Mouse (Mus musculus) MEL (cell line): Measurements from ENCODE around the gene Acss2. TPM values are rescaled to one million over a fixed set of nuclear protein-coding genes. Genes with fewer than 3 reads are reported as not detected.

ENCODE experiments used
- DNase-seq: peaks from one replicate; pipeline ENCODE4 v3.0.0; 2011; ENCODE audit warnings: low read depth, low spot score
- H3K27ac ChIP-seq: 2 replicates; pipeline ENCODE4 v1.5.1; 2012; ENCODE audit warnings: low read depth, mild to moderate bottlenecking, control low read depth, low read length, moderate library complexity; ENCODE audit not compliant: control insufficient read depth
- H3K27me3 ChIP-seq, 2 experiments: fragments of 150-350 bp in 1 of 2; sonication (generic) in 1 of 2; 2 replicates each; pipeline ENCODE4 v1.6.1; 2012; ENCODE audit warnings: low read length in 2 of 2, mild to moderate bottlenecking in 2 of 2, improper control_type of control experiment in 1 of 2, moderate library complexity in 1 of 2; ENCODE audit not compliant: insufficient read depth in 2 of 2, control insufficient read depth in 1 of 2
- H3K36me3 ChIP-seq, 2 experiments: 2 replicates each; pipeline ENCODE4 v1.6.1; 2012 to 2014; ENCODE audit warnings: low read length in 2 of 2, improper control_type of control experiment in 1 of 2, inconsistent platforms in 1 of 2, mild to moderate bottlenecking in 1 of 2; ENCODE audit not compliant: insufficient read depth in 2 of 2, control insufficient read depth in 1 of 2
- H3K4me1 ChIP-seq, 2 experiments: fragments of 150-350 bp in 1 of 2; sonication (generic) in 1 of 2; 2 replicates each; pipeline ENCODE4 v1.6.1; 2012; ENCODE audit warnings: low read length in 2 of 2, improper control_type of control experiment in 1 of 2, mild to moderate bottlenecking in 1 of 2; ENCODE audit not compliant: insufficient read depth in 2 of 2, control insufficient read depth in 1 of 2
- H3K4me3 ChIP-seq, 2 experiments: fragments of 150-350 bp in 1 of 2; sonication (generic) in 1 of 2; 2 replicates each; pipeline ENCODE4 v1.5.1; 2012; ENCODE audit warnings: low read depth in 2 of 2, low read length in 2 of 2, mild to moderate bottlenecking in 2 of 2, moderate library complexity in 2 of 2, control low read depth in 1 of 2, improper control_type of control experiment in 1 of 2; ENCODE audit not compliant: control insufficient read depth in 1 of 2, insufficient read depth in 1 of 2
- H3K79me2 ChIP-seq: 2 replicates; pipeline ENCODE4 v1.6.1; 2012; ENCODE audit warnings: mild to moderate bottlenecking, low read length, moderate library complexity; ENCODE audit not compliant: control insufficient read depth, poor library complexity, insufficient read depth
- H3K9ac ChIP-seq: 2 replicates; pipeline ENCODE4 v1.6.1; 2012; ENCODE audit warnings: low read depth, mild to moderate bottlenecking, control low read depth, low read length, moderate library complexity; ENCODE audit not compliant: control insufficient read depth, poor library complexity, severe bottlenecking
- H3K9me3 ChIP-seq: fragments of 150-350 bp; sonication (generic); replicated peaks from 2 replicates; pipeline ENCODE4 v1.6.1; 2012; ENCODE audit warnings: mild to moderate bottlenecking, low read length, improper control_type of control experiment, moderate library complexity; ENCODE audit not compliant: insufficient read depth
- BHLHE40 ChIP-seq: IDR thresholded peaks from 2 replicates; pipeline ENCODE4 v1.6.1; 2012; ENCODE audit warnings: low read depth, mild to moderate bottlenecking, inconsistent platforms, low read length, improper control_type of control experiment, borderline replicate concordance
- CHD1 ChIP-seq: IDR thresholded peaks from 2 replicates; pipeline ENCODE4 v1.6.1; 2012; ENCODE audit warnings: low read depth, mild to moderate bottlenecking, inconsistent platforms, low read length, improper control_type of control experiment
- CHD2 ChIP-seq: IDR thresholded peaks from 2 replicates; pipeline ENCODE4 v1.6.1; 2011; ENCODE audit warnings: low read length, improper control_type of control experiment
- CTCF ChIP-seq, 3 experiments: IDR thresholded peaks in 2 of 3; conservative IDR thresholded peaks in 1 of 3; 2 replicates each; pipeline ENCODE4 v1.5.1; 2011 to 2012; ENCODE audit warnings: low read length in 3 of 3, low read depth in 2 of 3, mild to moderate bottlenecking in 2 of 3, improper control_type of control experiment in 1 of 3, inconsistent platforms in 1 of 3, mixed read lengths in 1 of 3, moderate library complexity in 1 of 3; ENCODE audit not compliant: control insufficient read depth in 1 of 3, insufficient read depth in 1 of 3, poor library complexity in 1 of 3, severe bottlenecking in 1 of 3
- E2F4 ChIP-seq: IDR thresholded peaks from 2 replicates; pipeline ENCODE4 v1.6.1; 2011; ENCODE audit warnings: low read depth, low read length, improper control_type of control experiment, borderline replicate concordance
- ELF1 ChIP-seq: IDR thresholded peaks from 2 replicates; pipeline ENCODE4 v1.6.1; 2014; ENCODE audit warnings: low read depth, mild to moderate bottlenecking, inconsistent platforms, low read length, improper control_type of control experiment, moderate library complexity
- EP300 ChIP-seq, 2 experiments: IDR thresholded peaks; 2 replicates each; pipeline ENCODE4 v1.6.1; 2011; ENCODE audit warnings: improper control_type of control experiment in 2 of 2, low read length in 2 of 2, low read depth in 1 of 2, mild to moderate bottlenecking in 1 of 2
- ETS1 ChIP-seq: IDR thresholded peaks from 2 replicates; pipeline ENCODE4 v1.6.1; 2012; ENCODE audit warnings: low read depth, mild to moderate bottlenecking, inconsistent platforms, low read length, improper control_type of control experiment, moderate library complexity
- GABPA ChIP-seq: IDR thresholded peaks from 2 replicates; pipeline ENCODE4 v1.6.1; 2012; ENCODE audit warnings: low read depth, mild to moderate bottlenecking, inconsistent platforms, low read length, improper control_type of control experiment, moderate library complexity
- GATA1 ChIP-seq: IDR thresholded peaks from 2 replicates; pipeline ENCODE4 v1.6.1; 2011; ENCODE audit warnings: low read depth, low read length, improper control_type of control experiment
- HCFC1 ChIP-seq: IDR thresholded peaks from 2 replicates; pipeline ENCODE4 v1.6.1; 2012; ENCODE audit warnings: low read depth, mild to moderate bottlenecking, inconsistent platforms, low read length, improper control_type of control experiment, moderate library complexity
- JUND ChIP-seq: IDR thresholded peaks from 2 replicates; pipeline ENCODE4 v1.6.1; 2011; ENCODE audit warnings: low read depth, mild to moderate bottlenecking, improper control_type of control experiment, low read length
- KAT2A ChIP-seq: conservative IDR thresholded peaks from 2 replicates; pipeline ENCODE4 v1.6.1; 2012; ENCODE audit warnings: low read depth, low read length, improper control_type of control experiment, inconsistent platforms
- MAFK ChIP-seq: IDR thresholded peaks from 2 replicates; pipeline ENCODE4 v1.6.1; 2011; ENCODE audit warnings: low read depth, mild to moderate bottlenecking, low read length, improper control_type of control experiment, borderline replicate concordance
- MAX ChIP-seq: IDR thresholded peaks from 2 replicates; pipeline ENCODE4 v1.6.1; 2011; ENCODE audit warnings: low read length, improper control_type of control experiment
- MAZ ChIP-seq: IDR thresholded peaks from 2 replicates; pipeline ENCODE4 v1.6.1; 2012; ENCODE audit warnings: low read depth, mild to moderate bottlenecking, inconsistent platforms, low read length, improper control_type of control experiment
- MEF2A ChIP-seq: IDR thresholded peaks from 2 replicates; pipeline ENCODE4 v1.6.1; 2014; ENCODE audit warnings: low read depth, mild to moderate bottlenecking, inconsistent platforms, low read length, improper control_type of control experiment; ENCODE audit not compliant: poor library complexity, insufficient replicate concordance, severe bottlenecking; ENCODE audit errors: extremely low read depth
- MXI1 ChIP-seq: IDR thresholded peaks from 2 replicates; pipeline ENCODE4 v1.6.1; 2011; ENCODE audit warnings: mild to moderate bottlenecking, low read depth, low read length, improper control_type of control experiment
- MYB ChIP-seq: IDR thresholded peaks from 2 replicates; pipeline ENCODE4 v1.6.1; 2011; ENCODE audit warnings: mild to moderate bottlenecking, low read depth, low read length, improper control_type of control experiment
- MYC ChIP-seq: IDR thresholded peaks from 2 replicates; pipeline ENCODE4 v1.6.1; 2011; ENCODE audit warnings: low read depth, mild to moderate bottlenecking, low read length, improper control_type of control experiment, moderate library complexity
- NELFE ChIP-seq: IDR thresholded peaks from 2 replicates; pipeline ENCODE4 v1.6.1; 2011; ENCODE audit warnings: low read depth, low read length, improper control_type of control experiment
- NRF1 ChIP-seq: IDR thresholded peaks from 2 replicates; pipeline ENCODE4 v1.6.1; 2014; ENCODE audit warnings: low read depth, mild to moderate bottlenecking, inconsistent platforms, low read length, improper control_type of control experiment, moderate library complexity; ENCODE audit not compliant: poor library complexity, insufficient read depth, severe bottlenecking
- POLR2A ChIP-seq, 2 experiments: IDR thresholded peaks; 2 replicates each; pipeline ENCODE4 v1.6.1; 2011 to 2012; ENCODE audit warnings: low read length in 2 of 2, mild to moderate bottlenecking in 2 of 2, control low read depth in 1 of 2, improper control_type of control experiment in 1 of 2, low read depth in 1 of 2, moderate library complexity in 1 of 2; ENCODE audit not compliant: control insufficient read depth in 1 of 2, insufficient read depth in 1 of 2, poor library complexity in 1 of 2
- POLR2AphosphoS2 ChIP-seq: IDR thresholded peaks from 2 replicates; pipeline ENCODE4 v1.6.1; 2011; ENCODE audit warnings: low read length, improper control_type of control experiment
- POLR2AphosphoS5 ChIP-seq: IDR thresholded peaks from 2 replicates; pipeline ENCODE4 v1.6.1; 2012; ENCODE audit warnings: low read depth, borderline replicate concordance, mild to moderate bottlenecking, inconsistent platforms, low read length, moderate library complexity, mixed read lengths
- RAD21 ChIP-seq: IDR thresholded peaks from 2 replicates; pipeline ENCODE4 v1.6.1; 2011; ENCODE audit warnings: mild to moderate bottlenecking, low read depth, low read length, improper control_type of control experiment
- SIN3A ChIP-seq: IDR thresholded peaks from 2 replicates; pipeline ENCODE4 v1.6.1; 2012; ENCODE audit warnings: low read length, improper control_type of control experiment, inconsistent platforms
- SMC3 ChIP-seq: IDR thresholded peaks from 2 replicates; pipeline ENCODE4 v1.6.1; 2011; ENCODE audit warnings: low read depth, low read length, improper control_type of control experiment
- TAL1 ChIP-seq: IDR thresholded peaks from 2 replicates; pipeline ENCODE4 v1.6.1; 2012; ENCODE audit warnings: mild to moderate bottlenecking, inconsistent platforms, low read length, moderate library complexity, mixed read lengths
- UBTF ChIP-seq: IDR thresholded peaks from 2 replicates; pipeline ENCODE4 v1.6.1; 2012; ENCODE audit warnings: low read depth, mild to moderate bottlenecking, inconsistent platforms, low read length, improper control_type of control experiment, moderate library complexity, borderline replicate concordance; ENCODE audit not compliant: insufficient read depth
- USF1 ChIP-seq: IDR thresholded peaks from 2 replicates; pipeline ENCODE4 v1.6.1; 2014; ENCODE audit warnings: low read depth, mild to moderate bottlenecking, inconsistent platforms, low read length, improper control_type of control experiment, moderate library complexity
- USF2 ChIP-seq, 2 experiments: IDR thresholded peaks; 2 replicates each; pipeline ENCODE4 v1.6.1; 2011 to 2012; ENCODE audit warnings: improper control_type of control experiment in 2 of 2, low read length in 2 of 2, borderline replicate concordance in 1 of 2, inconsistent platforms in 1 of 2, low read depth in 1 of 2, mild to moderate bottlenecking in 1 of 2; ENCODE audit not compliant: insufficient read depth in 1 of 2
- ZC3H11A ChIP-seq: IDR thresholded peaks from 2 replicates; pipeline ENCODE4 v1.6.1; 2012; ENCODE audit warnings: low read depth, mild to moderate bottlenecking, inconsistent platforms, low read length, improper control_type of control experiment
- ZKSCAN1 ChIP-seq: IDR thresholded peaks from 2 replicates; pipeline ENCODE4 v1.6.1; 2012; ENCODE audit warnings: low read depth, mild to moderate bottlenecking, inconsistent platforms, low read length, improper control_type of control experiment, moderate library complexity
- ZMIZ1 ChIP-seq: IDR thresholded peaks from 2 replicates; pipeline ENCODE4 v1.6.1; 2012; ENCODE audit warnings: low read depth, mild to moderate bottlenecking, inconsistent platforms, low read length, improper control_type of control experiment, moderate library complexity
- ZNF384 ChIP-seq: IDR thresholded peaks from 2 replicates; pipeline ENCODE4 v1.6.1; 2012; ENCODE audit warnings: low read depth, mild to moderate bottlenecking, inconsistent platforms, low read length, improper control_type of control experiment
- polyA plus RNA-seq, 2 experiments: library from polyadenylated mRNA; stranded (reverse) in 1 of 2; unstranded in 1 of 2; fragments of >175 nt in 1 of 2; fragments of >200 nt in 1 of 2; gene quantifications; 2 replicates each; pipeline versions ENCODE4 v1.2.1 to v1.2.4; 2012; ENCODE audit warnings: low replicate concordance in 2 of 2, low read depth in 1 of 2; ENCODE audit not compliant: insufficient read length in 2 of 2, insufficient read depth in 1 of 2, missing spikeins in 1 of 2
- total RNA-seq: library from RNA; depleted of rRNA; stranded (reverse); fragments of 300-350 nt; gene quantifications from 2 replicates; pipeline ENCODE4 v1.2.3, GENCODE M21; 2012

Acss2 gene
- total and polyA plus RNA-seq, 3 experiments = 2.9 to 11.0 TPM; not detected in 1

GRCm38 (mm10) chr2:155604560-155605235 lies 87.0 kb downstream of the Acss2 start:
- H3K9me3 ChIP-seq = no peaks in the 10 kb centered on the region
- peak overlapping the region; percentile 40 to 49 for H3K4me3 ChIP-seq
- peaks cover 12 to 18% of the 10 kb centered on the region in 2 experiments for H3K4me1 ChIP-seq
- peak overlapping the region; percentile 66 for H3K9ac ChIP-seq
- H3K27me3 ChIP-seq = no peaks in the 10 kb centered on the region
- peak; percentile 58 for DNase-seq
- H3K79me2 ChIP-seq = no peaks in the 10 kb centered on the region
- peak overlapping the region; percentile 82 for H3K27ac ChIP-seq
- H3K36me3 ChIP-seq = peaks cover 0 to 16% of the 10 kb centered on the region in 2 experiments; a peak in 2 of 4 replicates
- TF ChIP-seq MAFK = no peak
- no peak for TF ChIP-seq SMC3
- TF ChIP-seq CHD2 = no peak
- TF ChIP-seq GABPA = no peak
- peak; percentile 96; the same call in 1 of the 2 replicates for TF ChIP-seq MEF2A
- TF ChIP-seq POLR2A (IDR thresholded peaks at IDR 0.05; ENCODE audit: control insufficient read depth in 1 of 2, insufficient read depth in 1 of 2, low read depth in 1 of 2, low read length in 2 of 2, poor library complexity in 1 of 2) = 0 out of 4 replicates have a peak, but pooled peaks of 1 of the 2 experiments have one; percentile 31
- TF ChIP-seq UBTF = no peak
- TF ChIP-seq MYB = peak; percentile 72
- TF ChIP-seq ZMIZ1 = 0 out of 2 replicates have a peak, but pooled peaks have one; percentile 52
- TF ChIP-seq ZNF384 = no peak
- TF ChIP-seq KAT2A = no peak
- no peak for TF ChIP-seq POLR2AphosphoS5
- TF ChIP-seq JUND = no peak
- TF ChIP-seq MXI1 = peak; percentile 39; the same call in 1 of the 2 replicates
- 0 out of 2 replicates have a peak, but pooled peaks have one; percentile 46 for TF ChIP-seq MAZ
- peak; percentile 87 to 89 for TF ChIP-seq EP300 (IDR thresholded peaks at IDR 0.05; ENCODE audit: low read depth in 1 of 2, low read length in 2 of 2)
- TF ChIP-seq GATA1 = peak; percentile 65
- TF ChIP-seq E2F4 = no peak
- no peak for TF ChIP-seq CHD1
- peak; percentile 79 for TF ChIP-seq ETS1
- TF ChIP-seq MYC = no peak
- no peak for TF ChIP-seq NELFE
- TF ChIP-seq ELF1 = no peak
- TF ChIP-seq ZC3H11A = no peak
- TF ChIP-seq USF2 (IDR thresholded peaks at IDR 0.05; ENCODE audit: borderline replicate concordance in 1 of 2, insufficient read depth in 1 of 2, low read depth in 1 of 2, low read length in 2 of 2) = no peak
- no peak for TF ChIP-seq CTCF (IDR thresholded peaks at IDR 0.05 in 2 of 3, conservative IDR thresholded peaks at IDR 0.05 in 1 of 3; ENCODE audit: control insufficient read depth in 1 of 3, insufficient read depth in 1 of 3, low read depth in 2 of 3, low read length in 3 of 3, poor library complexity in 1 of 3, severe bottlenecking in 1 of 3)
- TF ChIP-seq RAD21 = no peak
- no peak for TF ChIP-seq TAL1
- TF ChIP-seq NRF1 = no peak
- 0 out of 2 replicates have a peak, but pooled peaks have one; percentile 7 for TF ChIP-seq BHLHE40
- no peak for TF ChIP-seq MAX
- peak; percentile 68 for TF ChIP-seq SIN3A
- peak; percentile 6; the same call in 1 of the 2 replicates for TF ChIP-seq USF1
- TF ChIP-seq ZKSCAN1 = no peak
- TF ChIP-seq HCFC1 = no peak
- no peak for TF ChIP-seq POLR2AphosphoS2
